Mouse (Mus musculus): ENCODE data around the gene Lrrc39. TPM values are rescaled to one million over a fixed set of nuclear protein-coding genes. Genes with fewer than 3 reads are reported as not detected.
"Not testable (repeated sequence)": the region's sequence is repeated elsewhere in the genome, so short reads cannot be mapped to it uniquely, and the experiment has no call there.

The Lrrc39 gene
- polyA plus RNA-seq, 1 experiment from 2014 or later = 31.5 TPM

- Histone ChIP-seq H3K27ac (ENCODE audit: low read depth, low read length) (no peak overlapping the region), H3K9me3 (replicated peaks; ENCODE audit: control insufficient read depth, low read length) (no peaks in the 10 kb centered on the region), H3K9ac (ENCODE audit: low read depth, low read length) (no peak overlapping the region), H3K4me3 (ENCODE audit: low read depth, low read length) (no peak overlapping the region), H3K36me3 (ENCODE audit: control insufficient read depth, insufficient read depth, low read length) (peaks cover 8% of the 10 kb centered on the region), H3K27me3 (ENCODE audit: control insufficient read depth, insufficient read depth, low read length) (no peaks in the 10 kb centered on the region), H3K4me1 (ENCODE audit: control insufficient read depth, insufficient read depth, low read length) (no peaks in the 10 kb centered on the region), H3K4me2 (no peak overlapping the region)
- WGBS (ENCODE audit: insufficient replicate concordance) = 90% methylated on average over 5 of the region's 5 CpGs
- ATAC-seq (replicated peaks; ENCODE audit: insufficient number of reproducible peaks, low FRiP score, low TSS enrichment) = no peak
These were observed 15.3 kb upstream of the Lrrc39 start for GRCm38 (mm10) chr3:116547430-116547829.

- no peak overlapping the region for H3K9ac ChIP-seq (ENCODE audit: low read depth, low read length)
- no peaks in the 10 kb centered on the region for H3K27me3 ChIP-seq (ENCODE audit: control insufficient read depth, insufficient read depth, low read length)
- ATAC-seq (replicated peaks; ENCODE audit: insufficient number of reproducible peaks, low FRiP score, low TSS enrichment) = no peak
- H3K9me3 ChIP-seq (replicated peaks; ENCODE audit: control insufficient read depth, low read length) = no peaks in the 10 kb centered on the region
- H3K36me3 ChIP-seq (ENCODE audit: control insufficient read depth, insufficient read depth, low read length) = peaks cover 6% of the 10 kb centered on the region
- no peaks in the 10 kb centered on the region for H3K4me1 ChIP-seq (ENCODE audit: control insufficient read depth, insufficient read depth, low read length)
- no peak overlapping the region for H3K4me3 ChIP-seq (ENCODE audit: low read depth, low read length)
- 91% methylated on average over 5 of the region's 5 CpGs for WGBS (ENCODE audit: insufficient replicate concordance)
- no peak overlapping the region for H3K4me2 ChIP-seq
- H3K27ac ChIP-seq (ENCODE audit: low read depth, low read length) = no peak overlapping the region
These were observed 11.4 kb upstream of the Lrrc39 start for GRCm38 (mm10) chr3:116551362-116551761.

DNA sequence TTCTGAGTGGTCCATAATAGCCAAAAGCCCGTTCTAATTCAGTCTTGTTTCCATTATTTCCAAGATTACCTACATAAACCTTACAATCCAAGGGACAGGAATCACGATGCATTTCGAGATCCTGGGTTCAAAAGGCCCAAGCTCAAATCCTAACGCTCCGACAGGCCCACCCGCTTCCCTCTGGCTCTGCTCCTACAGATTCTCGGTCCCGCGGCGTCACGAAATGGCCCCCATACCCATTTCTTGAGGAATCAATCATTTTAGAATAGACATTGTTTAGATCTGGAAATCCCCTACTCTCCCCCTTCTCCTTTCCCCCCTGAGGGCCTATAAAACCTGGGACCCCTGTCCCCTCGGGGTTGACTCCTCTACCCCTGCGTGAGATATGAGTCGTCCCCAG lies 1.5 kb upstream of the Lrrc39 start:
- not testable (repeated sequence) for H3K27me3 ChIP-seq (ENCODE audit: control insufficient read depth, insufficient read depth, low read length); H3K36me3 ChIP-seq (ENCODE audit: control insufficient read depth, insufficient read depth, low read length); H3K9me3 ChIP-seq (replicated peaks; ENCODE audit: control insufficient read depth, low read length); H3K9ac ChIP-seq (ENCODE audit: low read depth, low read length); H3K4me2 ChIP-seq; ATAC-seq (replicated peaks; ENCODE audit: insufficient number of reproducible peaks, low FRiP score, low TSS enrichment); H3K4me3 ChIP-seq (ENCODE audit: low read depth, low read length); H3K4me1 ChIP-seq (ENCODE audit: control insufficient read depth, insufficient read depth, low read length)
- 95% methylated on average over 14 of the region's 14 CpGs for WGBS (ENCODE audit: insufficient replicate concordance)
- H3K27ac ChIP-seq (ENCODE audit: low read depth, low read length) = peak overlapping the region; percentile 97; the same call in 1 of the 2 replicates

DNA sequence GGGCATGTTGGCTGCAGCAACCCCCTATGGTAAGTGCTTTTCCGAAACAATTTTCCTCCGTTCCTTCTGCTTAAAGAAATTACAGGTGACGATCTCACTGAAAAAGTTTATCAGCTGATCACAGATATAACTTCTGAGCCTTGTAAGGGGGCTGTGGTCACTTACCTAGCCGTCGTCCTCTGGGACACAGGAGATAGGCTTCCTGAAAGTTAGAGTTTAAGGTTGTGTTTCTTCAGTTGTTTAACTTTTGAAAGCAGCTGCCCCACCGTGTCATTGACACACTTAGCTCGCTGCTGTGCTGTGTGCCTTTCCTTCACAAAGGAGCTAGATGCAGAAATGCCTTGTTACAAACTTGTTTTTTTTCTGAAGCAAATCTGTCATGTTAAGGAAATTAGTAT lies 321 bp downstream of the Lrrc39 start:
- 25% methylated on average over 7 of the region's 7 CpGs for WGBS (ENCODE audit: insufficient replicate concordance)
- Histone ChIP-seq H3K9ac (ENCODE audit: low read depth, low read length) (peak overlapping the region; percentile 76), H3K27ac (ENCODE audit: low read depth, low read length) (peak overlapping the region; percentile 97), H3K9me3 (replicated peaks; ENCODE audit: control insufficient read depth, low read length) (peaks cover 4% of the 10 kb centered on the region), H3K27me3 (ENCODE audit: control insufficient read depth, insufficient read depth, low read length) (no peaks in the 10 kb centered on the region), H3K4me1 (ENCODE audit: control insufficient read depth, insufficient read depth, low read length) (peaks cover 9% of the 10 kb centered on the region; the same call in 1 of the 2 replicates), H3K36me3 (ENCODE audit: control insufficient read depth, insufficient read depth, low read length) (peaks cover 11% of the 10 kb centered on the region), H3K4me3 (ENCODE audit: low read depth, low read length) (peak overlapping the region; percentile 45), H3K4me2 (peak overlapping the region; percentile 50)
- ATAC-seq (replicated peaks; ENCODE audit: insufficient number of reproducible peaks, low FRiP score, low TSS enrichment) = no peak

- 68% methylated on average over 2 of the region's 2 CpGs for WGBS (ENCODE audit: insufficient replicate concordance)
- peaks cover 11% of the 10 kb centered on the region for H3K36me3 ChIP-seq (ENCODE audit: control insufficient read depth, insufficient read depth, low read length)
- no peak for ATAC-seq (replicated peaks; ENCODE audit: insufficient number of reproducible peaks, low FRiP score, low TSS enrichment)
These were observed 7.9 kb downstream of the Lrrc39 start for GRCm38 (mm10) chr3:116570628-116571027.

DNA sequence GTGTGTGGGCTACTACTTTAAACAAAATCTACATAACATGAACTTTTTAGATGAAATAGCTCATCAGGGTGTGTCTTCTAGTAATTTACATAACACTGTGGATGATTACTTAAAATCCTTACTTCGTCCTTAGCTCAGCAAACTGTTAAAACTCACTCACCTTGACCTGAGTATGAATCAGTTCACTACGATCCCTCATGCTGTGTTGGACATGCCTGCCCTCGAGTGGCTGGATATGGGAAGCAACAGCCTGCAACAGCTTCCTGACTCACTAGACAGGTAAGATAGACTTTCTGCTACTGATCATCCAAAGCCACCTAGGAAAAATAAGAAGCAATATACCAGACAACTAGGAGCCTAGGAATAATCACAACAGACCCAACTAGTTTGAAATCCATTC lies 14.5 kb downstream of the Lrrc39 start:
- H3K4me1 ChIP-seq (ENCODE audit: control insufficient read depth, insufficient read depth, low read length) = no peaks in the 10 kb centered on the region
- WGBS (ENCODE audit: insufficient replicate concordance) = 57% methylated on average over 3 of the region's 3 CpGs
- no peak for ATAC-seq (replicated peaks; ENCODE audit: insufficient number of reproducible peaks, low FRiP score, low TSS enrichment)
- H3K27ac ChIP-seq (ENCODE audit: low read depth, low read length) = no peak overlapping the region
- H3K9ac ChIP-seq (ENCODE audit: low read depth, low read length) = no peak overlapping the region
- no peak overlapping the region for H3K4me2 ChIP-seq
- H3K4me3 ChIP-seq (ENCODE audit: low read depth, low read length) = no peak overlapping the region
- H3K9me3 ChIP-seq (replicated peaks; ENCODE audit: control insufficient read depth, low read length) = no peaks in the 10 kb centered on the region
- peaks cover 12% of the 10 kb centered on the region for H3K36me3 ChIP-seq (ENCODE audit: control insufficient read depth, insufficient read depth, low read length)
- H3K27me3 ChIP-seq (ENCODE audit: control insufficient read depth, insufficient read depth, low read length) = no peaks in the 10 kb centered on the region

More at GRCm38 (mm10) chr3:116570628-116571027, 7.9 kb downstream of the Lrrc39 start:
- Histone ChIP-seq H3K4me1 (ENCODE audit: control insufficient read depth, insufficient read depth, low read length) (no peaks in the 10 kb centered on the region), H3K27ac (ENCODE audit: low read depth, low read length) (no peak overlapping the region), H3K4me2 (no peak overlapping the region), H3K9me3 (replicated peaks; ENCODE audit: control insufficient read depth, low read length) (peaks cover 4% of the 10 kb centered on the region), H3K4me3 (ENCODE audit: low read depth, low read length) (no peak overlapping the region), H3K27me3 (ENCODE audit: control insufficient read depth, insufficient read depth, low read length) (no peaks in the 10 kb centered on the region), H3K9ac (ENCODE audit: low read depth, low read length) (no peak overlapping the region)

- H3K4me2 ChIP-seq = no peak overlapping the region
- WGBS (ENCODE audit: insufficient replicate concordance) = 82% methylated on average over 9 of the region's 9 CpGs
- H3K9ac ChIP-seq (ENCODE audit: low read depth, low read length) = no peak overlapping the region
- no peak overlapping the region for H3K27ac ChIP-seq (ENCODE audit: low read depth, low read length)
- H3K9me3 ChIP-seq (replicated peaks; ENCODE audit: control insufficient read depth, low read length) = no peaks in the 10 kb centered on the region
- H3K4me1 ChIP-seq (ENCODE audit: control insufficient read depth, insufficient read depth, low read length) = no peaks in the 10 kb centered on the region
- H3K36me3 ChIP-seq (ENCODE audit: control insufficient read depth, insufficient read depth, low read length) = peaks cover 30% of the 10 kb centered on the region
- no peak for ATAC-seq (replicated peaks; ENCODE audit: insufficient number of reproducible peaks, low FRiP score, low TSS enrichment)
- H3K27me3 ChIP-seq (ENCODE audit: control insufficient read depth, insufficient read depth, low read length) = no peaks in the 10 kb centered on the region
- no peak overlapping the region for H3K4me3 ChIP-seq (ENCODE audit: low read depth, low read length)
These were observed 19.4 kb downstream of the Lrrc39 start for GRCm38 (mm10) chr3:116582201-116582600.

DNA sequence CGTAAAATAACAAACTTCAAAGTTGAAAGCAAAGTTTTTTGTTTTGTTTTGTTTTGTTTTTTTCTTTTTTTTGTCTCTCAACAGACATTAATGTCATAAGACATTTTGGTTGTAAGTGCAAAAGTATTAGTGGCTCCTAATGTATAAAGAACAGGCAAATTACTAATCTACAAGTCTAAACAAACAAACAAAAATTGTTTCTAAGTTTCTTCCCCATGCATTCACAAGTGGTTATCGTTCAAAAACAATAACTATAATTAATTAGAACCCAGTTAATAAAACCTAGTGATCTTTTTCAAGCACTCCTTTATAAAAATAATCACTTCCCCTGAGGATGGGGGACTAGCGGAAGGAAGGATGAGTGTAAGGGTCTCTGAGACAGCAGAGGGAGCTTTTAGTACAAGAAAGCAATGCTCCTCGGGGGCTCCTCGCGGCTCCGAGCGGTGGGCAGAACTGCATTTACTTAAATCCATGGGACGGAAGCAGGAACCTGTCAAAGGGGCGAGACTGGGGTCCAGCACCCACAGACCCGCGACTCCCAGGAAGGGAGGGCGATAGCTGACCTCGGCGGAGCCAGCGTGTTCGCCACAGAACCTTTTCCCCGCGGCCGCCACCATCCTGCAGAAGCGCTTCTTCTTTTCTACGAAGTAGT lies 31.4 kb downstream of the Lrrc39 start:
- 2% methylated on average over 22 of the region's 22 CpGs for WGBS (ENCODE audit: insufficient replicate concordance)
- H3K4me1 ChIP-seq (ENCODE audit: control insufficient read depth, insufficient read depth, low read length) = 0 out of 2 replicates have a peak, but pooled peaks cover 3% of the 10 kb centered on the region

More for the DNA sequence above, 31.4 kb downstream of the Lrrc39 start:
- H3K27me3 ChIP-seq (ENCODE audit: control insufficient read depth, insufficient read depth, low read length) = no peaks in the 10 kb centered on the region
- H3K36me3 ChIP-seq (ENCODE audit: control insufficient read depth, insufficient read depth, low read length) = peaks cover 9% of the 10 kb centered on the region; the same call in 1 of the 2 replicates
- H3K9me3 ChIP-seq (replicated peaks; ENCODE audit: control insufficient read depth, low read length) = no peaks in the 10 kb centered on the region
- H3K4me3 ChIP-seq (ENCODE audit: low read depth, low read length) = peak overlapping the region; percentile 90
- H3K27ac ChIP-seq (ENCODE audit: low read depth, low read length) = peak overlapping the region; percentile 82
- peak overlapping the region; percentile 84 for H3K4me2 ChIP-seq
- H3K9ac ChIP-seq (ENCODE audit: low read depth, low read length) = peak overlapping the region; percentile 90
- ATAC-seq (replicated peaks; ENCODE audit: insufficient number of reproducible peaks, low FRiP score, low TSS enrichment) = peak; percentile 32; the same call in 1 of the 2 replicates
